Mouse (Mus musculus): ENCODE data around the gene Arsb. TPM values are rescaled to one million over a fixed set of nuclear protein-coding genes. Genes with fewer than 3 reads are reported as not detected.

Arsb gene
- polyA plus RNA-seq, 1 experiment from 2014 or later, result 2.8 TPM

DNA sequence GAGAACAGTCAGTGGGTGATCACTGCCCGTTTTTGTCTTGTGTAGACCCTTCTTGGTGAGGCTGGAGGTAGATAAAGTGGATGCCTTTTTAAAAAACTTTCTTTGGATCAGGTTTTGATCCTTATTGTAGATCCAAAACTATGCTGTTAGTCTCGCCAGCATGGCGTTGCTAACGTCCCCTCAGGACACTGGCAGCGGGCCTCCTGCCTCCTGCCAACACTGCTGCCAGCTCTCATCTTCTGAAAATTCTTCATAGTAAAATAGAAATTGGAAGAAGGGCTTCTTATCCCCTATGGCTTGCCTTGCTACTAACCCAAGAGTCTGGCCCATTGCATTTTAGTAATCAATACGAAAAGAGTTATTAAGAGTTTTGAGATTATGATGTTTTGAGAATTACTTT is 101.2 kb downstream of the Arsb start:
- no peak overlapping the region for H3K27ac ChIP-seq
- no peak overlapping the region for H3K4me2 ChIP-seq
- H3K4me3 ChIP-seq, result no peak overlapping the region
- 66% methylated on average over 6 of the region's 6 CpGs for WGBS (ENCODE audit: insufficient replicate concordance)
- no peaks in the 10 kb centered on the region for H3K27me3 ChIP-seq (replicated peaks)
- H3K36me3 ChIP-seq, result no peaks in the 10 kb centered on the region
- no peaks in the 10 kb centered on the region for H3K4me1 ChIP-seq
- no peak overlapping the region for H3K9ac ChIP-seq
- no peaks in the 10 kb centered on the region for H3K9me3 ChIP-seq (replicated peaks)
- no peak for ATAC-seq

DNA sequence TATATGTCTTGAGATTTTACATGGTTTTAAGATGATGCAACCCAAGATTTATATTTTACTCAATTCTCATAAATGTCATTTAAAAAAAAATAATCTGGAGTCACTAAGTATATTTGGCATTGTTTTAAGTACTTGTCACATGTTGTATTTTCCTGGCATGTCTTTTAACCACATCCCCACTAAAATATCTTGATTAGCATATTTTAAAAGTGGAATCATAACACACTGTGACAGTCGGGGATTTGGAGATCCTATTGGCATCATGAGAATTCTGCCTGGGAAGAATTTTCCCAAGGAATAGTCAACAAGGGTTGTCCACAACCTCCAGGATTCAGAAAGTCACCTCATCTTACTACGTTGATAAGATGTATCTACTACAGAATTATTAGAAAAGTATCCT is 106.5 kb downstream of the Arsb start:
- no peaks in the 10 kb centered on the region for H3K9me3 ChIP-seq (replicated peaks)
- no peak for ATAC-seq
- no peak overlapping the region for H3K27ac ChIP-seq
- no peak overlapping the region for H3K4me3 ChIP-seq
- no peak overlapping the region for H3K9ac ChIP-seq
- H3K4me2 ChIP-seq, result no peak overlapping the region
- no peaks in the 10 kb centered on the region for H3K27me3 ChIP-seq (replicated peaks)
- H3K36me3 ChIP-seq, result no peaks in the 10 kb centered on the region
- 62% methylated on average over 2 of the region's 2 CpGs for WGBS (ENCODE audit: insufficient replicate concordance)
- no peaks in the 10 kb centered on the region for H3K4me1 ChIP-seq

GRCm38 (mm10) chr13:93879426-93879825 is 108.0 kb downstream of the Arsb start:
- H3K9ac ChIP-seq, result no peak overlapping the region
- H3K4me1 ChIP-seq, result no peaks in the 10 kb centered on the region
- no peak for ATAC-seq
- H3K36me3 ChIP-seq, result no peaks in the 10 kb centered on the region
- H3K27ac ChIP-seq, result no peak overlapping the region
- WGBS (ENCODE audit: insufficient replicate concordance), result 73% methylated on average over 5 of the region's 5 CpGs
- H3K9me3 ChIP-seq (replicated peaks), result no peaks in the 10 kb centered on the region
- H3K4me2 ChIP-seq, result no peak overlapping the region
- H3K4me3 ChIP-seq, result no peak overlapping the region
- H3K27me3 ChIP-seq (replicated peaks), result no peaks in the 10 kb centered on the region

DNA sequence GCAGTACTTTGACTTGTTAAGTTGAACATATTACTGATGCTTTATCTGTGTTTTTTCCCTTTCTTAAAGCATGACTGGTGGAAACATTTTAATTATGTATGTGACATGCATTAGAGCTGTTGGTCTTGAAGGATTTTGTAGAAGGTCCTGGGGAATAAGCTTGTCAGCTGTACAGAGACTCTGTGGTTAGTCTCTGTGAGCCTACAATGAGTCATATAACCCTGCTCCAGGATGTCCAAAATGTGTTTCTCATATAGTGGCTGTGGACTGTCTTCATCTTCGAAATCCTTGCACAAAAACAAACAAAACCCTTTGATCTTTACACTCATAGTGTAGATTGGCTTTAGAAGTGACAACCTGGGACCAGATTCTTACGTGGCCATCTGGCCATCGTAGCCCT is 110.7 kb downstream of the Arsb start:
- no peak overlapping the region for H3K27ac ChIP-seq
- ATAC-seq, result no peak
- WGBS (ENCODE audit: insufficient replicate concordance), result 72% methylated on average over 3 of the region's 3 CpGs
- H3K9me3 ChIP-seq (replicated peaks), result no peaks in the 10 kb centered on the region
- no peaks in the 10 kb centered on the region for H3K36me3 ChIP-seq
- H3K4me3 ChIP-seq, result no peak overlapping the region
- H3K9ac ChIP-seq, result no peak overlapping the region
- no peaks in the 10 kb centered on the region for H3K4me1 ChIP-seq
- no peaks in the 10 kb centered on the region; the same call in 1 of the 2 replicates for H3K27me3 ChIP-seq (replicated peaks)
- no peak overlapping the region for H3K4me2 ChIP-seq

DNA sequence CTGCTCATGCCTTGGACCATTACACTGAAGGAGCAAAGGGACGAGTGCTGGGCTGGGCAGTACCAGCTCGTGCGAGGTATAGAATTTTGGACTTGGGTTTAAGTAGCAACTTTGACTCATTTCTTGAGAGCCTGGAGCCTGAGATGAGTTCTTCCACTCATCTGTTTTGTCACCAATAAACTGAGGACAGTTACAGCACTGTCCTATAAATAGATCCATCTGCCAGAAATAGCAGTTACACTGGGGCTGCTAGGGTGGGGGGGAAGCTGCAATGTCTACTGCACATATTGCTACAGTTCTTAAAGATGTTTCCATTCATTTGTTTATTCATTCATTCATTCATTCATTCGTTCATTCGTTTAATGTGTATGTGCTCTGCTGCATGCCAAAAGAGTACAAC is 115.6 kb downstream of the Arsb start:
- no peaks in the 10 kb centered on the region for H3K4me1 ChIP-seq
- no peaks in the 10 kb centered on the region for H3K36me3 ChIP-seq
- no peak overlapping the region for H3K27ac ChIP-seq
- no peaks in the 10 kb centered on the region; the same call in 1 of the 2 replicates for H3K27me3 ChIP-seq (replicated peaks)
- H3K4me2 ChIP-seq, result no peak overlapping the region
- ATAC-seq, result no peak
- H3K9me3 ChIP-seq (replicated peaks), result no peaks in the 10 kb centered on the region
- H3K9ac ChIP-seq, result no peak overlapping the region
- 67% methylated on average over 5 of the region's 5 CpGs for WGBS (ENCODE audit: insufficient replicate concordance)
- no peak overlapping the region for H3K4me3 ChIP-seq

DNA sequence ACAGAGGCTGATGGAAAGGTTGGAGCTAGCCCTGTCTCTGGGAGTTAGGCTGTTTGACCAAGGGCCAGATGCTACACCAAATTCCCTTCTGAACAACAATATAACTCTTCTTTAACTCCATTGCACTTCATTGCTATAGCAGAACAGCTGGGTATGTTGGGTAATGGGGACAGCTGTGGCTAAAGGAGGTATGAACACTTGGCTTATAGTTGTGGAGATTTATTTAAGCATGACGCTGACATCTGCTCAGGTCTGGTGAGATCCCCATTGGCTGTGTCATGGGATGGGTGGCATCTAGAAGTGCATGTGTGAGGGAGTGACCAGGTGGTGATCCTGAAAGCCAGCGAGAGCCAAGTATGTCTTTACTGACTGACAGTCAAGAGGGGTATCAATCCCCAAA is 116.8 kb downstream of the Arsb start:
- H3K4me3 ChIP-seq, result no peak overlapping the region
- no peaks in the 10 kb centered on the region for H3K9me3 ChIP-seq (replicated peaks)
- H3K4me2 ChIP-seq, result no peak overlapping the region
- no peak overlapping the region for H3K27ac ChIP-seq
- no peaks in the 10 kb centered on the region for H3K4me1 ChIP-seq
- no peaks in the 10 kb centered on the region for H3K36me3 ChIP-seq
- no peaks in the 10 kb centered on the region; the same call in 1 of the 2 replicates for H3K27me3 ChIP-seq (replicated peaks)
- WGBS (ENCODE audit: insufficient replicate concordance), result 79% methylated on average over 2 of the region's 2 CpGs
- no peak overlapping the region for H3K9ac ChIP-seq
- ATAC-seq, result no peak

DNA sequence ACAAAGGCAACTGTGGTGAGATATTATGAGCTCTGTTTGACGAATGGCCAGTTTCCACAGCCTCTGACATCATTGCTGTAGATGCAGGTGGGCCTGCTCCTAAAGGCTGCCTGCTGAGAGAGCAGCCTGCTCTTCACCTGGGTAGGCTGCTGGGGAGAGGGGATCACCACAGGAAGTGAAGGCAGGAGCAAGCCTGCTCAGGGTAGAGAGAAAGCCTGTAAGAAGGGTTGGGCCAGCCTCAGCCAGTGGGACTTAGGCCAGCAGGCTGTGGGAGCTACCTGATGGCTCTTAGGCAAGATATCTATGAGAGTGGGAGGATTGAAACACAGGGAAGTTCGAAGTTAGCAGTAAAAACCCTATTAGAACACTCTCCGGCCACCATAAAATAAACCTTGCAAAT is 117.5 kb downstream of the Arsb start:
- no peak for ATAC-seq
- Histone ChIP-seq H3K27me3 (replicated peaks) (no peaks in the 10 kb centered on the region; the same call in 1 of the 2 replicates), H3K4me1 (no peaks in the 10 kb centered on the region), H3K36me3 (no peaks in the 10 kb centered on the region), H3K9ac (no peak overlapping the region), H3K4me2 (no peak overlapping the region), H3K27ac (no peak overlapping the region), H3K4me3 (no peak overlapping the region), H3K9me3 (replicated peaks) (no peaks in the 10 kb centered on the region)
- WGBS (ENCODE audit: insufficient replicate concordance), result 52% methylated on average over 3 of the region's 3 CpGs

- no peak overlapping the region for H3K4me2 ChIP-seq
- 48% methylated on average over 3 of the region's 3 CpGs for WGBS (ENCODE audit: insufficient replicate concordance)
- no peak for ATAC-seq
Observed at GRCm38 (mm10) chr13:93889991-93890390, 118.6 kb downstream of the Arsb start.

GRCm38 (mm10) chr13:93891276-93891675 is 119.8 kb downstream of the Arsb start:
- ATAC-seq, result no peak
- Histone ChIP-seq H3K4me2 (no peak overlapping the region), H3K27me3 (replicated peaks) (no peaks in the 10 kb centered on the region), H3K36me3 (no peaks in the 10 kb centered on the region), H3K9me3 (replicated peaks) (no peaks in the 10 kb centered on the region), H3K4me1 (no peaks in the 10 kb centered on the region), H3K27ac (no peak overlapping the region), H3K4me3 (no peak overlapping the region), H3K9ac (no peak overlapping the region)
- 58% methylated on average over 6 of the region's 6 CpGs for WGBS (ENCODE audit: insufficient replicate concordance)

More at GRCm38 (mm10) chr13:93889991-93890390, 118.6 kb downstream of the Arsb start:
- Histone ChIP-seq H3K27me3 (replicated peaks) (no peaks in the 10 kb centered on the region; the same call in 1 of the 2 replicates), H3K4me3 (no peak overlapping the region), H3K4me1 (no peaks in the 10 kb centered on the region), H3K36me3 (no peaks in the 10 kb centered on the region), H3K9ac (no peak overlapping the region), H3K27ac (no peak overlapping the region), H3K9me3 (replicated peaks) (no peaks in the 10 kb centered on the region)

GRCm38 (mm10) chr13:93892101-93892500 is 120.7 kb downstream of the Arsb start:
- Histone ChIP-seq H3K9me3 (replicated peaks) (no peaks in the 10 kb centered on the region), H3K36me3 (no peaks in the 10 kb centered on the region), H3K4me2 (no peak overlapping the region), H3K9ac (no peak overlapping the region), H3K27ac (no peak overlapping the region), H3K4me1 (no peaks in the 10 kb centered on the region), H3K27me3 (replicated peaks) (no peaks in the 10 kb centered on the region), H3K4me3 (no peak overlapping the region)
- no peak for ATAC-seq
- 74% methylated on average over 7 of the region's 7 CpGs for WGBS (ENCODE audit: insufficient replicate concordance)

DNA sequence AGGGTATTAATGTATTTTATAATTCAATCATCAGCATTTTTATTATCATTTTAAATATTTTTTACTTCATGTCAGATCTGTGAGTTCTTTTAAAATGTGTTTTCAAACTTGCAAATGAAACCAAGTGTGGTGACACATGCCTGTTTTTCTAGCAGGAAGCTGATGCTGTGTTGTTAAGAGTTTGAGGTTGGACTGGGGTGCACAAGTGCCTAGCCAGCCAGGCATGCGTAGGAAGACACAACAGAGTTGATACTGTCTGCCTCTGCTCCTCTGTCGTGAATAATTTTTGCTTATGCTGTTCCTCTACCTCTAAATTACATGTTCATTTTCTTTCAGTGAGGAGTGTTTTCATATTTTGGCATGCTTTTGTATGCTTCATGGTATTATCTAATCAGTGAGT is 122.7 kb downstream of the Arsb start:
- Histone ChIP-seq H3K36me3 (no peaks in the 10 kb centered on the region), H3K4me3 (no peak overlapping the region), H3K27ac (no peak overlapping the region), H3K9ac (no peak overlapping the region), H3K4me2 (no peak overlapping the region), H3K9me3 (replicated peaks) (no peaks in the 10 kb centered on the region), H3K27me3 (replicated peaks) (no peaks in the 10 kb centered on the region), H3K4me1 (no peaks in the 10 kb centered on the region)
- WGBS (ENCODE audit: insufficient replicate concordance), result 37% methylated on average over 2 of the region's 2 CpGs
- no peak for ATAC-seq

- H3K36me3 ChIP-seq, result no peaks in the 10 kb centered on the region
- H3K4me2 ChIP-seq, result no peak overlapping the region
- no peak overlapping the region for H3K9ac ChIP-seq
- H3K4me3 ChIP-seq, result no peak overlapping the region
- H3K9me3 ChIP-seq (replicated peaks), result no peaks in the 10 kb centered on the region
- H3K27me3 ChIP-seq (replicated peaks), result no peaks in the 10 kb centered on the region
- no peak overlapping the region for H3K27ac ChIP-seq
- H3K4me1 ChIP-seq, result no peaks in the 10 kb centered on the region
- ATAC-seq, result no peak
- WGBS (ENCODE audit: insufficient replicate concordance), result 58% methylated on average over 2 of the region's 2 CpGs
Observed at GRCm38 (mm10) chr13:93895430-93895829, 124.0 kb downstream of the Arsb start.

All from liver, embryonic 12.5 days (tissue).